Mouse (Mus musculus) skeletal muscle tissue, postnatal 0 days (tissue): ENCODE measurements around the gene Vamp5. TPM values are rescaled to one million over a fixed set of nuclear protein-coding genes. Genes with fewer than 3 reads are reported as not detected.

Source experiments
- polyA plus RNA-seq: library from polyadenylated mRNA; unstranded; fragments of >200 nt; fragmentation: Nextera tagmentation; extraction: Ambion mirVana; gene quantifications from 2 replicates; pipeline ENCODE4 v1.2.1, GENCODE M21; 2015

Vamp5 gene
- 17.6 and 21.9 TPM in 2 replicates for polyA plus RNA-seq

GRCm38 (mm10) chr6:72380131-72380770, at the start of gene Vamp5:
Gene Vamp5, minus strand, starts transcription at chr6:72380468.

DNA sequence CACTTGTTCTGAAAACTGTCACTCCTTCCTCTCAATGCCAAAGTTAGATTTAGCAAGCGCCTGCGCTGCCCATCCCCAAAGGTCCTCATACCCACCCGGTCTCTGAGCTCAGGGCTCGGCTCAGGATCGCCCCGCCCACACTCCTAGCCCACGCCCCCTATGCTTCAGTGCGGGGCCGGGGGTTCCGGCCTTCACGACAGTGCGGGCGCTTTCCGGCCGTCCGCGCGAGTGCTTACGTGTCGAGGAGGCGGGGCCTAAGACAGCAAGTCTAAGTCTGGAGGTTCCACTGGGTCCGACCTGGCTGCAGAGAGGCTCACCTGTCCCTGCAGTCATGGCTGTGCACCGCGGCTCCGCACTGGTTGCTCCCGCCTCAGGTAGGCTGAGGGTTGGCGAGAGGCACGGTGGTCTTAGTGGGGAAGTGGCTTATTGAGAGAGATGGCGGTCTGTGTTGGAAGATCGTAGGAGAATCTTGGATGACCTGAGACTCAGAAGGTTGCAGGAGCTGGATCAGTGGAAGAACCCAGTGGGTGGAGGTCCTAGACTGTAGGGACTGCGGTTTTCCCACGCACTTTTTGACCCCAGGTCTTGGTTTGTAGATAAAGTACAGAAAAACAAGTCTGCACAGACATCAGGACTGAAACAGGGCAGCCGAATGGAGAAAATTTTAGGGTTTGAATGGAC, 33.9 kb upstream of the Vamp5 start, which contains the start of gene Ggcx:
Ggcx (plus strand) TSS at position 233 of the 681 bp plus-strand sequence.

GRCm38 (mm10) chr6:72389941-72390771, 9.9 kb upstream of the Vamp5 start, which contains the start of gene Vamp8:
Gene Vamp8, minus strand, starts transcription at chr6:72390703.

GRCm38 (mm10) chr6:72366844-72367443, 13.3 kb downstream of the Vamp5 start, which contains the start of gene Rnf181:
Gene Rnf181, minus strand, starts transcription at chr6:72366956.

GRCm38 (mm10) chr6:72355066-72355911, 25.0 kb downstream of the Vamp5 start, which contains the start of gene Tmem150a:
Gene Tmem150a, plus strand, starts transcription at chr6:72355447.

GRCm38 (mm10) chr6:72347166-72347941, 32.9 kb downstream of the Vamp5 start, which contains the start of gene 0610030E20Rik:
Gene 0610030E20Rik, plus strand, starts transcription at chr6:72347317.

DNA sequence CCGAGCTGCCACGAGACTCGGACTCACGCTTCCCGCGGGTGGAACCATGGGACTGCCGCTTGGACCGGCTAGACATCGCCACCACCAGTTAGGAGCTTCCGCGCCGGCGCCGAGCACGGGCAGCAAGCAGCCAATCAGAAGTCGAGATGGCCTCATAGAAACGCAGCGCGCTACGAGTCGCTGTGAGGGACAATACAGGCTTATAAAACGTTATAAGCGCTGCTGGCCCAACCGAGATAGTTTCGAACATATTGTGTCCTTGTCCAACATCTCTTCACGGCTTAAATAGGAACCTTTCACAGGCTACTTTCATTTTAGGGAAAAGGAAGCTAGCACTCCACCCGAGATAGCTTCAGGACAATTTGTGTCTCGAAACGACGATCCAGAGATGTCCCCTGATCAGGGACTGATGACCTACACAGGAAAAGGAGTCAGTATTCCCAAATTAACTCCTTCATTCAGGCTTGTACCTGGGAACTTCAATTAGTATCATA, 35.1 kb downstream of the Vamp5 start, which contains the start of gene Usp39:
Usp39 (minus strand) TSS at position 111 of the 494 bp plus-strand sequence.

Other genes with a start within 250 kb of the Vamp5 start
- gene Atoh8, start 144.9 kb downstream of the Vamp5 start, polyA plus RNA-seq = 9.0 and 9.7 TPM in 2 replicates
- 0.22 TPM in 1 of 2 replicates, not detected in the other for gene Sftpb, start 75.9 kb downstream of the Vamp5 start, polyA plus RNA-seq
- 15.0 and 16.4 TPM in 2 replicates for gene Usp39, start 35.3 kb downstream of the Vamp5 start, polyA plus RNA-seq
- gene 0610030E20Rik, start 33.2 kb downstream of the Vamp5 start, polyA plus RNA-seq = 13.0 and 15.0 TPM in 2 replicates
- gene Tmem150a, start 25.0 kb downstream of the Vamp5 start, polyA plus RNA-seq = 4.4 and 5.5 TPM in 2 replicates
- gene Rnf181, start 13.5 kb downstream of the Vamp5 start, polyA plus RNA-seq = 47.1 and 53.8 TPM in 2 replicates
- 90.7 and 105 TPM in 2 replicates for gene Vamp8, start 10.2 kb upstream of the Vamp5 start, polyA plus RNA-seq
- gene Ggcx, start 33.8 kb upstream of the Vamp5 start, polyA plus RNA-seq = 14.1 and 17.0 TPM in 2 replicates
- 274 and 281 TPM in 2 replicates for gene Mat2a, start 59.1 kb upstream of the Vamp5 start, polyA plus RNA-seq
- gene Sh2d6, start 141.2 kb upstream of the Vamp5 start, polyA plus RNA-seq = 0.38 TPM in 1 of 2 replicates, not detected in the other
- gene Capg, start 163.9 kb upstream of the Vamp5 start, polyA plus RNA-seq = 25.8 and 33.7 TPM in 2 replicates
- 16.9 and 18.8 TPM in 2 replicates for gene Elmod3, start 217.9 kb upstream of the Vamp5 start, polyA plus RNA-seq
- gene Retsat, start 218.0 kb upstream of the Vamp5 start, polyA plus RNA-seq = 58.7 and 60.8 TPM in 2 replicates
- gene Tgoln1, start 236.5 kb upstream of the Vamp5 start, polyA plus RNA-seq = 15.5 and 19.4 TPM in 2 replicates